Mouse (Mus musculus) kidney, embryonic 14.5 days (tissue): ENCODE data around the gene 2900026A02Rik. TPM values are rescaled to one million over a fixed set of nuclear protein-coding genes. Genes with fewer than 3 reads are reported as not detected.

Experiments used
- ATAC-seq: fragments of 200-750 bp; cut with Nextera tagmentation; 2 replicates; pipeline ENCODE4 v1.8.0; 2017; ENCODE audit warnings: moderate number of reproducible peaks, mild to moderate bottlenecking, moderate TSS enrichment, moderate library complexity; ENCODE audit not compliant: low FRiP score, low TSS enrichment
- H3K27ac ChIP-seq: fragments of 300-500 bp; sonication (generic); 2 replicates; pipeline ENCODE4 v1.5.1; 2014; ENCODE audit warnings: low read depth, mild to moderate bottlenecking, low read length, moderate library complexity, mixed read lengths
- H3K27me3 ChIP-seq: fragments of 300-500 bp; sonication (generic); 2 replicates; pipeline ENCODE4 v1.6.1; 2014; ENCODE audit warnings: mild to moderate bottlenecking, low read length; ENCODE audit not compliant: control insufficient read depth, insufficient read depth
- H3K36me3 ChIP-seq: fragments of 300-500 bp; sonication (generic); 2 replicates; pipeline ENCODE4 v1.6.1; 2014; ENCODE audit warnings: low read length, mixed read lengths; ENCODE audit not compliant: control insufficient read depth, insufficient read depth
- H3K4me1 ChIP-seq: fragments of 300-500 bp; sonication (generic); 2 replicates; pipeline ENCODE4 v1.6.1; 2014; ENCODE audit warnings: low read length, mixed read lengths; ENCODE audit not compliant: control insufficient read depth, insufficient read depth
- H3K4me2 ChIP-seq: fragments of 300-500 bp; sonication (generic); replicated peaks from 2 replicates; pipeline ENCODE4 v1.6.1; 2014; ENCODE audit warnings: low read depth, mild to moderate bottlenecking, low read length
- H3K4me3 ChIP-seq: fragments of 300-500 bp; sonication (generic); 2 replicates; pipeline ENCODE4 v1.5.1; 2014; ENCODE audit warnings: mild to moderate bottlenecking, low read length
- H3K9ac ChIP-seq: fragments of 300-500 bp; sonication (generic); 2 replicates; pipeline ENCODE4 v1.6.1; 2014; ENCODE audit warnings: low read depth, mild to moderate bottlenecking, low read length, moderate library complexity
- H3K9me3 ChIP-seq: fragments of 300-500 bp; sonication (generic); 2 replicates; pipeline ENCODE4 v1.6.1; 2016; ENCODE audit warnings: low read length; ENCODE audit not compliant: control insufficient read depth
- WGBS: fragments of 180-500 bp; shearing (Covaris S2); extraction: QIAGEN DNeasy Blood & Tissue Kit; methylation state at CpG from one replicate; pipeline ENCODE4 v1.1.7; 2014; 5-methylcytosine and 5-hydroxymethylcytosine counted together
- polyA plus RNA-seq: library from polyadenylated mRNA; unstranded; fragments of >200 nt; fragmentation: Nextera tagmentation; extraction: Ambion mirVana; gene quantifications from 2 replicates; pipeline ENCODE4 v1.2.1, GENCODE M21; 2014

2900026A02Rik gene
- polyA plus RNA-seq, 1 experiment from 2014 or later = 5.4 TPM

DNA sequence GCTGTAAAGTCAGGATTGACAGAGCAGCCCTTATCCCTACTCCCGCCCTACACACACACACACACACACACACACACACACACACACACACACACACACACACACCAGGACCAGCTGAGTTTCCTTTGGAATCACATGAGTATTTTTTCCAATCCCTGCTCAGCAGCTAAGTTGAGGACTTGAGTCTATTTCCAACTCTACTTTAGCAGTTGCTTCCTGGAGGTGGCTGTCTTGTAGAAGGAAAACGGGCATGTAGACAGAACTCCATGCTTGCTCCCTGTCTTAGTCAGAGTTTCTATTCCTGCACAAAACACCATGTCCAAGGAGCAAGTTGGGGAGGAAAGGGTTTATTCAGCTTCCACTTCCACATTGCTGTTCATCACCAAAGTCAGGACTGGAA, 133.6 kb downstream of the 2900026A02Rik start:
- H3K27me3 ChIP-seq = no peaks in the 10 kb centered on the region
- no peak overlapping the region for H3K9ac ChIP-seq
- H3K4me1 ChIP-seq = peaks cover 7% of the 10 kb centered on the region; the same call in 1 of the 2 replicates
- no peak overlapping the region for H3K4me3 ChIP-seq
- H3K4me2 ChIP-seq = no peak overlapping the region
- H3K36me3 ChIP-seq = peaks cover 4% of the 10 kb centered on the region; the same call in 1 of the 2 replicates
- H3K9me3 ChIP-seq = 0 out of 2 replicates have a peak, but pooled peaks cover 2% of the 10 kb centered on the region
- H3K27ac ChIP-seq = no peak overlapping the region
- no peak for ATAC-seq
- 91% methylated on average over 2 of the region's 2 CpGs for WGBS

DNA sequence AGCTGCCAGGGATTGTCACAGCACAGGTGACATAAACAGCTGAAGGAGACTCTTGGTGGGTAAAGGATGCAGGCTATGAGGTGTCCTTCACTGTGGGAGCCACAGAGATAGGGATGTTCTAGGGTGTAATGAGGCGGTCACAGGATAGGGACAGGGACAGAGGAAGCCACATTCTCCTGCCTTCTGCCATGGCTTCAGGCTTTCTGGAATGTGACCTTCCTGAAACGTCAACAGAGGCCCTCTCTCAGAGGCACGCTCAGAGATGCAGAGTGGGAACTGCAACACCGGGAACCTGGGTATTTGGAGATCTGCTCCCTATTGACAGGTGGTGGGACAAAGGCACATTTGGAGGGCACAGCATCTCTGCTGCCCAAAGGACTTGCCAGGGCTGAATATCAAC, 134.0 kb downstream of the 2900026A02Rik start:
- Histone ChIP-seq H3K9me3 (0 out of 2 replicates have a peak, but pooled peaks cover 2% of the 10 kb centered on the region), H3K36me3 (peaks cover 4% of the 10 kb centered on the region; the same call in 1 of the 2 replicates), H3K27ac (no peak overlapping the region), H3K4me3 (no peak overlapping the region), H3K4me2 (no peak overlapping the region), H3K9ac (no peak overlapping the region), H3K4me1 (peaks cover 7% of the 10 kb centered on the region; the same call in 1 of the 2 replicates), H3K27me3 (no peaks in the 10 kb centered on the region)
- WGBS = 53% methylated on average over 4 of the region's 4 CpGs
- ATAC-seq = no peak

GRCm38 (mm10) chr5:113086439-113086838, 134.6 kb downstream of the 2900026A02Rik start:
- Histone ChIP-seq H3K4me1 (peaks cover 7% of the 10 kb centered on the region; the same call in 1 of the 2 replicates), H3K9me3 (0 out of 2 replicates have a peak, but pooled peaks cover 2% of the 10 kb centered on the region), H3K36me3 (peaks cover under 1% of the 10 kb centered on the region; the same call in 1 of the 2 replicates), H3K27me3 (no peaks in the 10 kb centered on the region), H3K27ac (no peak overlapping the region), H3K9ac (no peak overlapping the region), H3K4me3 (no peak overlapping the region), H3K4me2 (no peak overlapping the region)
- WGBS = 78% methylated on average over 12 of the region's 12 CpGs
- no peak for ATAC-seq

DNA sequence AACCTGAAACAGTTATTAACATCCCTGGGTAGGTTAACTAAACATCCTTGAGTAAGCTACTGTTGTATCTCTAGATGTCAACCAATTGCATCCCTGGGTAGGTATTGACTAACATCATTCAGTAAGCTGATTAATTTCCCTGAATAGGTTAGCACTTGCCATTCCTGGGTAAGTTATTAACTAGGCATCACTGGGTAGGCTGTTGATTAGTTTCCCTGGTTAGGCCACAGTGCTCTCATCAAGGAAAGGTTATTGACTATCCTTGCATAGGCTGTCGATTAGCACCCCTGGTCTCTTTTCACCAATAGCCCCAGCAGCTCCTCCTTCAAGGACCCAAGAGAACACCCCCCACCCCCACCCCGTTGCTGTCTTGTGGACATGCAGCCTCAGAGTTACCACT, 135.1 kb downstream of the 2900026A02Rik start:
- Histone ChIP-seq H3K9ac (no peak overlapping the region), H3K4me2 (no peak overlapping the region), H3K4me1 (peaks cover 7% of the 10 kb centered on the region; the same call in 1 of the 2 replicates), H3K9me3 (0 out of 2 replicates have a peak, but pooled peaks cover 2% of the 10 kb centered on the region), H3K27me3 (no peaks in the 10 kb centered on the region), H3K27ac (no peak overlapping the region), H3K36me3 (no peaks in the 10 kb centered on the region; the same call in 1 of the 2 replicates), H3K4me3 (no peak overlapping the region)
- WGBS = 58% methylated on average over 2 of the region's 2 CpGs
- no peak for ATAC-seq

GRCm38 (mm10) chr5:113084309-113084708, 136.7 kb downstream of the 2900026A02Rik start:
- no peak overlapping the region for H3K4me2 ChIP-seq
- no peak overlapping the region for H3K4me3 ChIP-seq
- H3K36me3 ChIP-seq = no peaks in the 10 kb centered on the region
- H3K4me1 ChIP-seq = 0 out of 2 replicates have a peak, but pooled peaks cover 2% of the 10 kb centered on the region
- H3K9me3 ChIP-seq = 0 out of 2 replicates have a peak, but pooled peaks cover 2% of the 10 kb centered on the region
- ATAC-seq = no peak
- no peaks in the 10 kb centered on the region for H3K27me3 ChIP-seq
- 93% methylated on average over 2 of the region's 2 CpGs for WGBS
- H3K27ac ChIP-seq = no peak overlapping the region
- H3K9ac ChIP-seq = no peak overlapping the region

DNA sequence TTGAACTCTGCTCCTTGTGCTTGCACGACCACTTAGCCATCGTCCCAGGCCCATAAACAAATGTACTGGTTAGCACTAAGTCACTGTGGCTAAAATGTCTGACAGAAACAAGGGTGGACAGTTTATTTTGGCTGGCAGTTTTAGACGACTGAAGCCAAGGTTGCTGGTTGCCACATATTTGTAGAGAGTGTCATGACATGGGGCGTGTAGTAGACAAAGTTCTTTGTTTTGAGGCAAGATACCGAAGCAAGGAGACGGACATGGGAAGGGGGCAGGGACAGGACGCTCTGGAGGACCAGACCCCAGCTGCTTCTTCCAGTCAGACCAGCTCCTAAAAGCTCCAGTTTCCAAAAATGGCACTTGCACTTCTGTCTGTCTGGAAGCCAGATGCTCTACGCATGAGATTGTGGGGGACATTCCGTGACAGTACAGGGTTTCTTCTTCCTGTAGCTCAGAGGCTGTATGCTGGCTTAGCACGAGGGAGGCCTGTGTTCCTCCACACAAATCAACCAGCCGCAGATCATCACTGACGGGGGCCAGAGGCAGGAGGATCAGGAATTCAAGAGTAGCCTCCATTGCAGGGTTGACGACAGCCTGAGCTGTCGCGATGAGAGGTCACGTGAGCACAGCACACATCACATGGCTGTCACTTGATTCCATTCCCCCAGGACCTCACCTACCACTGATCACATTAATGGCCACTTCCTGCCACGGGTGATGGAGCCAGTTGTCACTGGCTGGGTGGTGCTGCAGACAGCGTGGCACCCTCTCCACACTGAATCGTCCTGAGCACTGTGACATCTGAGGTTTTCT, 138.5 kb downstream of the 2900026A02Rik start:
- H3K4me1 ChIP-seq = 0 out of 2 replicates have a peak, but pooled peaks cover 2% of the 10 kb centered on the region
- 0 out of 2 replicates have a peak, but pooled peaks cover 2% of the 10 kb centered on the region for H3K9me3 ChIP-seq
- no peak overlapping the region for H3K4me3 ChIP-seq
- no peaks in the 10 kb centered on the region for H3K27me3 ChIP-seq
- H3K27ac ChIP-seq = no peak overlapping the region
- H3K36me3 ChIP-seq = no peaks in the 10 kb centered on the region
- 0 out of 2 replicates have a peak, but pooled peaks have one; percentile 30 for ATAC-seq
- no peak overlapping the region for H3K9ac ChIP-seq
- 43% methylated on average over 19 of the region's 19 CpGs for WGBS
- H3K4me2 ChIP-seq = no peak overlapping the region

GRCm38 (mm10) chr5:113081439-113081838, 139.6 kb downstream of the 2900026A02Rik start, which contains the start of gene Crybb3:
Crybb3 (minus strand) TSS chr5:113081584.
- Histone ChIP-seq H3K4me1 (0 out of 2 replicates have a peak, but pooled peaks cover 2% of the 10 kb centered on the region), H3K4me3 (no peak within 1 kb of the TSS), H3K9ac (no peak within 1 kb of the TSS), H3K9me3 (0 out of 2 replicates have a peak, but pooled peaks cover 2% of the 10 kb centered on the region), H3K36me3 (no peaks in the 10 kb centered on the region), H3K27ac (no peak within 1 kb of the TSS), H3K4me2 (no peak within 1 kb of the TSS), H3K27me3 (no peaks in the 10 kb centered on the region)
- 79% methylated on average over 8 of the region's 8 CpGs for WGBS
- ATAC-seq = no peak

DNA sequence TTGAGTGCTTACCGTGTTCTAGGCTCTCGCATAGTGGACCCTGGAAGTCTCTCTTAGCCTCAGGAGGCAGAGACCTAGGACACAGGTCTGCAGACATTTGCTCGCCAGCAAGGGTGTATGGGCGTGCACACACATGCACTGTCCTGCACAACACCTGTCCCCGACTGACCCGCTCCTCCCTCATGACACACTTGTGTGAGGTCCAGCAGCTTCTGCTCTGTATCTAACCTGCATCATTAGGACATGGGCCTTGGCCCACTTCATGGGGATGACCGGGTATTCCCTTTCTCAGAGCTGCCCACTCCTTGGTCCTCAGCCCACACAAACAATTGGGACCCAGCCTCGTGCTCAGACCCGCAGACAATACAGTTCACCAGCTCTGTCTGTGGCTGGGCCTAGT, 140.0 kb downstream of the 2900026A02Rik start:
- Histone ChIP-seq H3K9ac (no peak overlapping the region), H3K36me3 (no peaks in the 10 kb centered on the region), H3K4me2 (no peak overlapping the region), H3K4me3 (no peak overlapping the region), H3K27me3 (no peaks in the 10 kb centered on the region), H3K4me1 (0 out of 2 replicates have a peak, but pooled peaks cover under 1% of the 10 kb centered on the region), H3K9me3 (0 out of 2 replicates have a peak, but pooled peaks cover 2% of the 10 kb centered on the region), H3K27ac (no peak overlapping the region)
- 95% methylated on average over 9 of the region's 9 CpGs for whole genome bisulfite sequencing
- ATAC-seq = no peak

GRCm38 (mm10) chr5:113079783-113080182, 141.3 kb downstream of the 2900026A02Rik start:
- H3K27ac ChIP-seq = no peak overlapping the region
- no peaks in the 10 kb centered on the region for H3K4me1 ChIP-seq
- H3K4me2 ChIP-seq = 0 out of 2 replicates have a peak overlapping the region, but pooled peaks have one; percentile 19
- H3K4me3 ChIP-seq = no peak overlapping the region
- H3K9ac ChIP-seq = no peak overlapping the region
- ATAC-seq = no peak
- H3K36me3 ChIP-seq = no peaks in the 10 kb centered on the region
- 0 out of 2 replicates have a peak, but pooled peaks cover 2% of the 10 kb centered on the region for H3K9me3 ChIP-seq
- H3K27me3 ChIP-seq = no peaks in the 10 kb centered on the region
- 23% methylated on average over 21 of the region's 21 CpGs for WGBS
